Mouse (Mus musculus) hindbrain, postnatal 0 days (tissue): ENCODE data around the gene Chchd10. TPM values are rescaled to one million over a fixed set of nuclear protein-coding genes. Genes with fewer than 3 reads are reported as not detected.

ENCODE experiments used
- ATAC-seq: fragments of 200-750 bp; cut with Nextera tagmentation; 2 replicates; pipeline ENCODE4 v1.8.0; 2017; ENCODE audit warnings: mild to moderate bottlenecking, moderate TSS enrichment, moderate library complexity
- DNase-seq: peaks from one replicate; pipeline ENCODE4 v3.0.0-alpha.2; 2015; ENCODE audit warnings: low spot score
- H3K27ac ChIP-seq: fragments of 300-500 bp; sonication (generic); 2 replicates; pipeline ENCODE4 v1.5.1; 2014; ENCODE audit warnings: mild to moderate bottlenecking
- H3K27me3 ChIP-seq: fragments of 300-500 bp; sonication (generic); 2 replicates; pipeline ENCODE4 v1.6.1; 2014; ENCODE audit warnings: low read length, mixed read lengths; ENCODE audit not compliant: insufficient read depth
- H3K36me3 ChIP-seq: fragments of 300-500 bp; sonication (generic); 2 replicates; pipeline ENCODE4 v1.6.1; 2014; ENCODE audit warnings: low read length, mixed read lengths; ENCODE audit not compliant: insufficient read depth
- H3K4me1 ChIP-seq: fragments of 300-500 bp; sonication (generic); 2 replicates; pipeline ENCODE4 v1.6.1; 2014; ENCODE audit warnings: antibody characterized with exemption, low read length, mixed read lengths; ENCODE audit not compliant: insufficient read depth
- H3K4me2 ChIP-seq: fragments of 300-500 bp; sonication (generic); 2 replicates; pipeline ENCODE4 v1.6.1; 2014; ENCODE audit warnings: low read depth, mild to moderate bottlenecking, low read length, moderate library complexity, mixed read lengths
- H3K4me3 ChIP-seq: fragments of 300-500 bp; sonication (generic); 2 replicates; pipeline ENCODE4 v1.5.1; 2014; ENCODE audit warnings: low read length
- H3K9ac ChIP-seq: fragments of 300-500 bp; sonication (generic); replicated peaks from 2 replicates; pipeline ENCODE4 v1.6.1; 2014; ENCODE audit warnings: mild to moderate bottlenecking, low read length, moderate library complexity, mixed read lengths
- H3K9me3 ChIP-seq: fragments of 300-500 bp; sonication (generic); 2 replicates; pipeline ENCODE4 v1.6.1; 2016; ENCODE audit warnings: low read length, mixed read lengths
- CTCF ChIP-seq: IDR thresholded peaks from 2 replicates; pipeline ENCODE4 v1.5.1; 2016; ENCODE audit warnings: antibody characterized with exemption, control low read depth, low read depth
- WGBS: fragments of 180-500 bp; shearing (Covaris S2); extraction: QIAGEN DNeasy Blood & Tissue Kit; methylation state at CpG from one replicate; pipeline ENCODE4 v1.1.7; 2014; 5-methylcytosine and 5-hydroxymethylcytosine counted together
- polyA plus RNA-seq: library from polyadenylated mRNA; unstranded; fragments of >200 nt; fragmentation: Nextera tagmentation; extraction: Ambion mirVana; gene quantifications from 2 replicates; pipeline ENCODE4 v1.2.1, GENCODE M21; 2015
- total RNA-seq: library from RNA; depleted of rRNA; stranded (reverse); fragments of >200 nt; gene quantifications from 2 replicates; pipeline ENCODE4 v1.2.3, GENCODE M21; 2014

Gene Chchd10
- total and polyA plus RNA-seq, 2 experiments from 2014 or later = 312 to 332 TPM

DNA sequence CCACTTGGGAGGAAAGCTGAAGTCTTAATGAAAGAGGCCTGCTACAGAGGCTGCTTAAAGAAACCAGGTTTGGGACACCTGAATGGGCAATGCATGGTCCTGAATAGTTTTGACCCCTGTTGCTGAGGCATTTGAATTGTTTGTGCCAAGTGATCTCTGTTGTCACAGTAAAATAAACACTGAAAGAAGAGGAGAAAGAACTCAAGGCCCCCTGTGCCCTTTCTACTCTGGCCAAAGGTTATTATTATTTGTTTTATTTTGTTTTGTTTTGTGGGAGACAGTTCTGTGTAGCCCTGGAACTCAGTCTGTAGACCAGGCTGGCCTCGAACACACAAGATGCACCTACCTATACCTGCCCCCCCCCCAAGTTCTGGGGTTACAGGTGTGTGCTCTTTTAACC lies 2.1 kb downstream of the Chchd10 start:
- H3K27me3 ChIP-seq = no peaks in the 10 kb centered on the region
- peak overlapping the region; percentile 68; the same call in 1 of the 2 replicates for H3K9ac ChIP-seq
- H3K36me3 ChIP-seq = no peaks in the 10 kb centered on the region
- no peak for TF ChIP-seq CTCF
- WGBS = 67% methylated on average over 1 of the region's 1 CpGs
- H3K4me1 ChIP-seq = peaks cover 14% of the 10 kb centered on the region
- no peak for ATAC-seq
- H3K4me3 ChIP-seq = peak overlapping the region; percentile 66; the same call in 1 of the 2 replicates
- H3K4me2 ChIP-seq = peak overlapping the region; percentile 85
- H3K9me3 ChIP-seq = no peaks in the 10 kb centered on the region
- DNase-seq = no peak
- no peak overlapping the region for H3K27ac ChIP-seq

DNA sequence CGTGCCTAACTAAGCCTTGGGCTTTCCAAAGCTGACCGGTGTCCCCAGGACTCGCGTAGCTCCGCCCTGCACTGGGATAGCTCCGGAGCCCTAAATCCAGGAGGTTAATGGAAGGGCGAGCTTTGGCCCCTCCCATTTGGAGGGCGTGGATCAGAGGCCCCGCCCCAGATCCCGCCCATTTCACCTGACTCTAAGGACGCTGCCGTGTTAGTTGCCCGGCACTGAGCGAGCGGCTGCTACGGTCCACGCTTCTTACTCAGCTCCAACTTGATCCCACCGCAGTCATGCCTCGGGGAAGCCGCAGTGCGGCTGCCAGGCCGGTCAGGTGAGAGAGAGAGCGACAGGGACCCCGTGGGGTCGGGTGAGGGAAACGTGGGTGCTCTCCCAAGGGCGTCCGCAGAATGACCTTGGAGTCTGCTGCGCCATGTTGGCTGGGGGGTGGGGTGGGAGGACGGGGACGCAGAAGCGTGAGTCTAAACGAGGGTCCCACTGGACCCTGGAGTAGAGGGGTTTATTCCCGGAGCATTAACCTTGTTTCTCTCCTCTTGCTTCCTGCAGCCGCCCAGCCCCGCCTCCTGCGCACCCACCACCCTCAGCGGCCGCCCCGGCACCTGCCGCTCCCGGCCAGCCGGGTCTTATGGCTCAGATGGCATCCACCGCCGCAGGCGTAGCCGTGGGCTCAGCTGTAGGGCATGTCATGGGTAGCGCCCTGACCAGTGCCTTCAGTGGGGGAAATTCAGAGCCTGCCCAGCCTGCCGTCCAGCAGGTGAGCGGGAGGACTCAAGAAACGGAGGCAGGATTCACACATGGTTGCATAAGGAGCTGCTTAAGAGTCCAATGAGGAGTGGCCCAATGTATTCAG lies 3.0 kb downstream of the Chchd10 start, which contains the start of gene Mmp11:
Gene Mmp11, minus strand, starts transcription at position 817 of the 862 bp plus-strand sequence.
- Histone ChIP-seq H3K9ac (peak within 1 kb of the TSS; percentile 68), H3K36me3 (no peaks in the 10 kb centered on the region), H3K9me3 (no peaks in the 10 kb centered on the region), H3K4me1 (peaks cover 11% of the 10 kb centered on the region; the same call in 1 of the 2 replicates), H3K4me3 (peak within 1 kb of the TSS; percentile 66), H3K27ac (peak within 1 kb of the TSS; percentile 76), H3K27me3 (no peaks in the 10 kb centered on the region), H3K4me2 (peak within 1 kb of the TSS; percentile 85)
- no peak for TF ChIP-seq CTCF
- ATAC-seq (peak; percentile 70), DNase-seq (peak; percentile 85)
- 3% methylated on average over 48 of the region's 51 CpGs for WGBS

DNA sequence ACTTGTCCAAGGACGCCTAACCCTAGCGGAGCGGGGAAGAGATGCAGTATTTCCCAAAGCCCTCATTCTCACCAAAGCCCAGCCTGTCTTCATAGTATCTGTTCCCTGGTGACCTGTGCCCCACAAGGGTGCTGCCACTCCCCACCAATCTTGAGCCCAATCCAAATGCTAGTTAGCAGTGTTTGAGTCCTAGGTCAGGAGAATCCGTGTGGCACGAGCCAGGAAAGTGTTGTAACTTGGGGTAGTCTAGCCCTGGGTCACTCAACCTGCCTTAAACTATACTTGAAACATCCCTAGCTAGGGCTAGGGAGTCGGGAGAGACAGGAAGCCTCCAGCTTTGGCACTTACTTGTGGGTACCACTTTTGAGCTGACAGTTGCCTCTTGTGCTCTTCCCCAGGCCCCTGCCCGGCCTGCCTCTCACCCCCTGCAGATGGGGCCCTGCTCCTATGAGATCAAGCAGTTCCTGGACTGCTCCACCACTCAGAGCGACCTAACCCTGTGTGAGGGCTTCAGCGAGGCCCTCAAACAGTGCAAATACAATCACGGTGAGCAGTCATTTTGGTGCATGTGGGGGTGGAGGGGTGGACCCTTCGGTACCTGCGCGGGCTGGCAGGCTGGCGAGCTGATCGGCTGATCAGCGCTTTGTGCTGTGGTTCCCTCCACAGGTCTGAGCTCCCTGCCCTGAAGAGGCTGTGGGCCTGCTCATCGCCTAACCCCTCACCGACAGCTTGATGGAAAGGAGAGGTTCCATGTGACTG lies 4.2 kb downstream of the Chchd10 start:
- Histone ChIP-seq H3K27me3 (no peaks in the 10 kb centered on the region), H3K4me3 (0 out of 2 replicates have a peak overlapping the region, but pooled peaks have one; percentile 66)

DNA sequence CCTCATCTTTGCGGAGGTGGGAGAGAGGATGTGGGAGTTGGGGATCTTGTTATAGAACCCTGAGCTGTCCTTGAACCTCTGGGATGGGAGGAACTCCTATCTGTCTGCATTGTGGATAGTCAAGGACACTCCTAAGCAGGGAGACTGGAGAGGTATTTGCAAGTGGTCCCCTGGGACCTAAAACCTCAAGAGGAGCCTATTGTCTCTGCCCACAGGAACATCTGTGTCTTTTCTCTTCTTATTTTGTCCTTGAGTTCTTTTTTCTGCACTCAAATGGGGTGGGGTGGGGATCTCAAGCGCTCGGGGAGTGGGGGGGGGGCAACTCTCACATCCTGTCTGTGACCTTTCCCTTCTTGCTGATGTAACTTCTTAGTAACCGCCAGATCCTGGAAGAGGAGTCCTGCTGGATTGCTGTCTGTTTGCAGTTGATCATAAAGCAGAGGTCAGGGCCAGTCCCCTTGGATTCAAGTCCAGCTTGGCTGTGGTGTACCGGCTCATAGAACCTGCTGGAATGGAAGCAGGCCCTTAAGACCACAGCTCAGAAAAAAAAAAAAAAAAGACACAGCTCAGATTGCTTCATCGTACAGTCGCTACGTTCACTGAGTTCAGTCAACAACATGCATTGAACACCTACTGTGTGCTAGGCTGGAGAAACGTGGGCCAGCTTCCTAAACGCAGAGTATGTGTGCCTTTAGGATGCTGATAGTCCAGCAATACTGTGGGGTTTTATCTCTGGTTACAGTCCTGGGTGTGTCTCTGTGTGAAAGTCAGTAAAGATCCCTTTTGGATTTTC lies 5.1 kb downstream of the Chchd10 start:
- no peak overlapping the region for H3K27ac ChIP-seq
- H3K27me3 ChIP-seq = no peaks in the 10 kb centered on the region
- 46% methylated on average over 10 of the region's 10 CpGs for WGBS
- no peak for ATAC-seq
- DNase-seq = no peak
- no peak for TF ChIP-seq CTCF
- H3K4me2 ChIP-seq = peak overlapping the region; percentile 85; the same call in 1 of the 2 replicates
- no peak overlapping the region for H3K9ac ChIP-seq
- no peaks in the 10 kb centered on the region for H3K36me3 ChIP-seq
- H3K4me3 ChIP-seq = no peak overlapping the region
- H3K9me3 ChIP-seq = no peaks in the 10 kb centered on the region
- peaks cover under 1% of the 10 kb centered on the region; the same call in 1 of the 2 replicates for H3K4me1 ChIP-seq

More for the DNA sequence above, 4.2 kb downstream of the Chchd10 start:
- DNase-seq (no peak), ATAC-seq (no peak)
- Histone ChIP-seq H3K4me2 (peak overlapping the region; percentile 85), H3K4me1 (peaks cover 10% of the 10 kb centered on the region; the same call in 1 of the 2 replicates), H3K27ac (no peak overlapping the region), H3K9ac (no peak overlapping the region), H3K36me3 (no peaks in the 10 kb centered on the region), H3K9me3 (no peaks in the 10 kb centered on the region)
- no peak for TF ChIP-seq CTCF
- WGBS = 46% methylated on average over 18 of the region's 18 CpGs

DNA sequence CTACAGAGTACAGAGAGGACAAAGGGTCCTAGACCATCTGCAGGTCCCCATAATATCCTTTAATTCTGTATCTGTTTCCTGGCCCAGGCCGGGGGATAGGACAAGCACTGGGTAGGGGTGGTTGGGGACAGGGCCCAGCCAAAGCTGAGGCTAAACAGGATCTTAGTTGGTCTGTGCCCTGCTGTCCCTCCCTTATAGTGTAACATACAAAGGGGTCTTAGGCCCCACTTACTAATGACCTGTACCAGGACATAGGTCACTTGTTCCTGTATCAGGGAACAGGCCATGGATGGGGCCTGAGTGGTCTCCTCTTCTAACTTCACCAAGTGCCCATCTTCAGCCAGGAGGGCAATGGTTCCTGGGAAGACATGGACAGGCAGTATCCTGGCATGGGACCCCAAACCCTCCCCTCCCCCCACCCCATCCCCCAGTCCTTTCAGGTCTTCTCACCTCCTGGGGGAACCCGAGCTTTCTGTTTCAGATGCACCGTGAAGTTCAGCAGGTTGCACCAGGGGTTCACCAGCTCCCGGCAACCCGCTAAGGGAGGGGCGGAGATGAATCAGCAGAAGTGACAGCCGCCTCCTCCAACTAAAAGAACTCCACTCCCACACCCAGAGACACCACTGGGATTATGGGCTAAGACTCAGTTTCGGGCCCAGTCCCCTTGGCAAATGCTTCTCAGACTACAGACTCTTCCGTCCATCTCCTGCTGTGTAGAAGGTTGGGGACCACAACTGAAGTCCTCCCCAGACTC lies 6.7 kb downstream of the Chchd10 start:
- H3K4me3 ChIP-seq = no peak overlapping the region
- H3K4me2 ChIP-seq = no peak overlapping the region
- no peaks in the 10 kb centered on the region for H3K36me3 ChIP-seq
- H3K9ac ChIP-seq = no peak overlapping the region
- no peak for ATAC-seq
- no peak for TF ChIP-seq CTCF
- H3K4me1 ChIP-seq = peaks cover 5% of the 10 kb centered on the region; the same call in 1 of the 2 replicates
- WGBS = 43% methylated on average over 9 of the region's 9 CpGs
- H3K27ac ChIP-seq = no peak overlapping the region
- no peaks in the 10 kb centered on the region for H3K27me3 ChIP-seq
- no peak for DNase-seq
- no peaks in the 10 kb centered on the region for H3K9me3 ChIP-seq
